Mouse (Mus musculus) stomach, adult 2 months (tissue): Measurements from ENCODE around the gene Egflam. TPM values are rescaled to one million over a fixed set of nuclear protein-coding genes. Genes with fewer than 3 reads are reported as not detected.

ENCODE experiments used
- polyA plus RNA-seq: library from polyadenylated mRNA; depleted of rRNA; stranded (reverse); fragments of >200 nt; gene quantifications from 2 replicates; pipeline ENCODE4 v1.2.3, GENCODE M21; 2012; rRNA removed

Egflam gene
- 0.71 and 2.0 TPM in 2 replicates for polyA plus RNA-seq

DNA sequence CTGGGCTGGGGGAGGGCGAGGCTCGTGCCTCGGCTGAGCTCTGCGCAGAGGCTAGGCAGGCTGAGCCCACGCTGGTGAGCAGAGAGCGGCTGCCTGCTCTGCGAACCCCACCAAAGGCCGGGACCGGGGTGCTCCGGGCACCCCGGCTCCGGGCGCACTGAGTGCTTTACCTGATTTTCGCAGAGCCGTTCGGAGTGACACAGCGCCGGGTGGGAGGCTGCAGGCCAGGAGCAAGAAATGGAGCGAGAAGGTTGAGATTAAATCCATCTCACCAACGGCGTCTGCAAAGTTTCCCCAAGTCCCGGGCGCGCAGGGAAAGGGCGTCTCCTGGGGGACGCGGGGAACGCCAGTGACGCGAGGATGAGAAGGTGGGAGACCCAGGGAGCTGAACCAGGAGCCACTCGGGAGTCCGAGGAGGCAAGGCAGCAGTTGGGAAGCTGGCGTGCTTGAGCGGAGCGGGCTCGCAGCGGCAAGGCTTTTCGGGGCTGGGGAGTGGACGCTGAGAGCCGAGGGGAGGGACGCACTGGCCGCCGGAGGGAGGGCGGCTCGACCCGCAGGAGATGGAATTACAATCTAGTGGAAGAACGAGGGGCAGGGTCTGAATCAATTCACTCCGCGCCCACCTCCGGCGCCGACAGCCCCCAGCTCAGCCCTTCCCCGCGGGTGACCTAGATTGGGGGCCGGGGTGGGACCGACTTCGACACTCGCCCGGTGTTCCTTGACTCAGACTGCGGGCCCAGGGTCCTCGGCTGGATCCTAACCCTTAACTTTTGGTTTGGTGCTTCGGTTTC lies at the start of gene Egflam:
TSS of gene Egflam (minus strand) at position 578 of the 791 bp plus-strand sequence.

